Mouse (Mus musculus) hindlimb bud, embryonic 11.5 days (tissue): ENCODE results near the gene Krtap2-4.
"Not testable (repeated sequence)": the region's sequence is repeated elsewhere in the genome, so short reads cannot be mapped to it uniquely, and the experiment has no call there.

Experiments
- DNase-seq: peaks from one replicate; pipeline ENCODE4 v3.0.0-alpha.2; 2012; ENCODE audit warnings: low read depth, low spot score; ENCODE audit errors: extremely low spot score

The Krtap2-4 gene

DNA sequence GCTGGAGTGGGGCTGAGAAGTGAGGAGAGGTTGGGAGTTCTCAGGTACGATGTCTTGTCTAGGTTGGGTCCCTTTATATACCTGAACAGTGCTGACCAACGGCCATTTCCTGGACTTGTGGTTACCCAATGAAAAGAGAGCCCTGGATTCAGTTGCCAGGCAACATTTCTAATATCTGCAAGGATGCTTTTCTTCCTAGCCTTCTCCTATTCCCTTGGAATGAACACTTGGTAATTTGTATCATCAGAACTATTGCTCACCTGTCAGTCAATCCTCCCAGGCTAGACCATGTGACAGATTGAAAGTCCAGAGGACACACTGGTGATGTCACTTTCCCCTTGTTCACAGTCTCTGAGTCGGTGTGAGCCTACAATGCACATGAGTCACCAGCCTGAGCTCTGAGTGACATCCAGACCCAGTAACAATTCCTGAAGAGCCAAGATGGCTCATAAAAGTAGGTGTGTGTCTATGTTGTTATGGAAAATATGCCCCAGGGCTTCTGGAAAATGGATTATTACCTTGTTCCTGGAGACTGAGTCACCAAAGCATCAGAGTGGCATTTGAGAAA lies at the start of gene Krtap2-4:
Krtap2-4 (minus strand) TSS at position 51 of the 568 bp plus-strand sequence.
- DNase-seq = no peak

- DNase-seq = no peak
Observed at GRCm38 (mm10) chr11:99662802-99663201, 48.2 kb upstream of the Krtap2-4 start.

- no peak for DNase-seq
Observed at GRCm38 (mm10) chr11:99659256-99659655, 44.6 kb upstream of the Krtap2-4 start.

GRCm38 (mm10) chr11:99658467-99659010 lies 43.9 kb upstream of the Krtap2-4 start, which contains the start of gene Gm11563:
TSS of gene Gm11563 (minus strand) at chr11:99658960.
- DNase-seq = not testable (repeated sequence)

DNA sequence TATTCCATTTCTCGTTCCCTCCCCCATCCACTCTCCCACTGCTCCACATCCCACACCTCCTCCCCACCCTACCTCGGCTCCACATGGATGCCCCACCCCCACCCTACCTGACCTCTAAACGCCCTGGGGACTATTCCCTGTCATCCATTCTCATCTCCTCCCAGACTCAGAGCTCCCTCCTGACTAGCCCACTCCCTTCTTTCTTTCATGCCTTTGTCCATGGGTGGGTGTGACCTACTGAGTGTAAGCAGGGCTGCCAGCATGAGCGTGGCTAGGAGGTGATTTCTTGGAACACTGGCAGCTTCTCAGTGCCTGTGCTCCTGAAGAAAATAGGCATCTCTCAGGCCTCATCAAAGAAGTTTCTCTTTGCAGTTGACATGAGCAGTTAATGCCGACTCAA lies 42.4 kb upstream of the Krtap2-4 start:
- DNase-seq = no peak

- DNase-seq = no peak
Observed at GRCm38 (mm10) chr11:99650136-99650535, 35.5 kb upstream of the Krtap2-4 start, which contains the start of gene Gm11555. TSS of gene Gm11555 (minus strand) at chr11:99650236.

DNA sequence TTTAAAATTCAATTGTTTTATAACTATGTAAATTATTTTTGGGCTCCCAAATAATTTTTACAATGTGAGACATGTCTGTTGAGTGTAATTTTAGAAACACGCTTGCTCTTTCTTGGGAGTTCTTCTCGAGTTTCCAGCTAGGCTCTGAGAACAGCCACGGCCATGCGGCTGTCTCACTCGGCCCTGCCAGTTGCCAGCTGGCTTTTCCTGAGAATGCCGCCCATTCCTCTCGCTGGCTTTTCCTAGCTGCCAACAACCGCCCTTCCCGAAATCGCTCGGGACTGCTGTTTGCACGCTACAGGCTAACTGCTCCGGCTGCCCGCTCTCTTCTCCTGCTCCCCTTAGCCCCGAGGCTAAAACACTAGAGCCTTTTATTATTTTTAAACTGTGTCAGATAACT lies 31.8 kb upstream of the Krtap2-4 start:
- no peak for DNase-seq

- no peak for DNase-seq
Observed at GRCm38 (mm10) chr11:99644351-99644750, 29.7 kb upstream of the Krtap2-4 start.

DNA sequence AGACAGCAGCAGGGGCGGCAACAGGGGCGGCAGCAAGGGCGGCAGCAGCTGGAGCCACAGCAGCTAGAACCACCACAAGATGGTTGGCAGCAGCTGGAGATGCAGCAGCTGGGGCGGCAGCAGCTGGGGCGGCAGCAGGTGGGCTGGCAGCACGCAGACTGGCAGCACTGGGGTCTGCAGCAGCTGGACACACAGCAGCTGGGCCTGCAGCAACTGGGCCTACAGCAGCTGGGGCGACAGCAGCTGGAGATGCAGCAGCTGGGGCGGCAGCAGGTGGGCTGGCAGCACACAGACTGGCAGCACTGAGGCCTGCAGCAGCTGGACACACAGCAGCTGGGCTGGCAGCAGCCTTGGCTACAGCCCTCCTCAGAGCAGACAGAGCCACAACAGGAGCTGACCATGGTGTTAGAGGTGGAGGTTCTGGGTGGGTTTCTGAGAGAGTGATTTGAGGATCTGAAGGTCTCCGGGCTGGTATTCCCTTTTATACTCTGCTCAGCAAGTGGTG lies 29.0 kb upstream of the Krtap2-4 start, which contains the start of gene Krtap4-7:
Krtap4-7 (minus strand) TSS at position 455 of the 505 bp plus-strand sequence.
- DNase-seq = not testable (repeated sequence)

GRCm38 (mm10) chr11:99640926-99641325 lies 26.3 kb upstream of the Krtap2-4 start:
- DNase-seq = no peak

DNA sequence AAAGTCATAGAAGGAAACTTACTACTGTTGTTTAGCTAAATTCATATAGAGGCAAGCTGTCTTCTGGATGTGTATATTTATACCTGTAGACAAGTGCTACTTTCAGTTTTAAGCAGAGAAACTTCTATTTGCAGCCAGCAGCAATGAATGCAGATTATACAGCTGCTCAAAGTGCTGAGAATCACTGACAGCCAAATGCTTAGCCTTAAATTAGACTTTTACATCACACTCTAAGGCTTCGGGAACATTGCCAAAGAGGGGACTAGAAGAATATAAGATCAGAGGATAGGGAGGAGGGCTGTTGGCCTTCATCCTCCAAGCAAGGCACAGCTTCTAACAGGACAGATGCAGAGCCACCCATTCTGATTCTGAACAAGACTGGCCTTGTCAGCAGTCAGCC lies 22.4 kb upstream of the Krtap2-4 start:
- DNase-seq = no peak

GRCm38 (mm10) chr11:99634653-99635134 lies 20.0 kb upstream of the Krtap2-4 start, which contains the start of gene Krtap4-2:
TSS of gene Krtap4-2 (minus strand) at chr11:99635084.
- no peak for DNase-seq

DNA sequence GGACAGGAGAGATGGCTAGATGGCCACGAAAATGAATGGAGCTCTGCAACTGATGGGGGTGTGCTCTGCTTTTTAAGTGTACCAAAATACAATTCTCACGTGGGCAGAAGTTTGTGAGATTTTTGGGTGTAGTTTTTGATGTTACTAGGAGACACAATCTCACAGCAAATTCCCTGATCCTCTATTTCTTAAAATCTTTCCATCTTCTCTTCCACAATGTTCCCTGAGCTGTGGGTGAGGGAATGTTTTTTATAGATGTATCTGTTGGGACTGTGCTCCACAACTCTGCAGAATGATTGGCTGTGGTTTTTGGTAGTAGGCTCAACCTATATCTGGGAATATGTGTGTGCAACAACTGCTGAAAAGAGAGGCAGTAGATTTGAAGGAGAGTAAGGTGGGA lies 18.6 kb upstream of the Krtap2-4 start:
- DNase-seq = no peak

GRCm38 (mm10) chr11:99630890-99631289 lies 16.2 kb upstream of the Krtap2-4 start:
- no peak for DNase-seq

GRCm38 (mm10) chr11:99628138-99628537 lies 13.5 kb upstream of the Krtap2-4 start, which contains the start of gene Krtap4-1:
TSS of gene Krtap4-1 (minus strand) at chr11:99628238.
- no peak for DNase-seq

DNA sequence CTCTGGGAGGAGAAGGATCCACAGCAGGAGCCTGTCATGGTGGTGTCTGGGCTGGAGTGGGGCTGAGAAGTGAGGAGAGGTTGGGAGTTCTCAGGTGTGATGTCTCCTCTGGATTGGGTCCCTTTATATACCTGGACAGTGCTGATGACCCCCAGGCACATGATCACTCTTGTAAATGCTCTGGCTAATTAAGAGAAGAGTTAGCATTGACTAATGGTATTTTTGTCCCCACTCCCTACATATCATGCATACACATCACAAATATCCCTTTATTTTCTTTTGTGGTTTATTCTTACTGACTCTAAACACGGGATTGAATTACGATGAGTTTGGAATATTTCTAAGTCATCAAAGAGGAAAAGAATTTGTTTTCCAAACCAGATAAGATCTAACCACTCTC lies 5.7 kb upstream of the Krtap2-4 start, which contains the start of gene Gm11562:
Gm11562 (minus strand) TSS at position 101 of the 400 bp plus-strand sequence.
- no peak for DNase-seq

DNA sequence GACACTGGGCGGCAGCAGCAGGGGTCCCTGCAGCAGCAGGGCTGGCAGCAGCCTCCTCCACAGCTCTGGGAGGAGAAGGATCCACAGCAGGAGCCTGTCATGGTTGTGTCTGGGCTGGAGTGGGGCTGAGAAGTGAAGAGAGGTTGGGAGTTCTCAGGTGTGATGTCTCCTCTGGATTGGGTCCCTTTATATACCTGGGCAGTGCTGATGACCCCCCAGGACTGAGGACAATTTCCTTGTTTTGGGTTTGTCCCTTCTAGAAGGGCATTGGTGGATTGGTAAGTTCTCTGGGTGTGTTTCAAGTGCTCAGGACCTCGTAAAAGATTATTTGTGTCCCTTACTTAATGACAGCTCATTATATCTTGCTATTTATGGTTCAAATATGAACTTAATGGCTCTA lies 4.6 kb downstream of the Krtap2-4 start, which contains the start of gene Gm11937:
Gm11937 (minus strand) TSS at position 101 of the 400 bp plus-strand sequence.
- not testable (repeated sequence) for DNase-seq

GRCm38 (mm10) chr11:99609126-99609525 lies 5.5 kb downstream of the Krtap2-4 start:
- no peak for DNase-seq

DNA sequence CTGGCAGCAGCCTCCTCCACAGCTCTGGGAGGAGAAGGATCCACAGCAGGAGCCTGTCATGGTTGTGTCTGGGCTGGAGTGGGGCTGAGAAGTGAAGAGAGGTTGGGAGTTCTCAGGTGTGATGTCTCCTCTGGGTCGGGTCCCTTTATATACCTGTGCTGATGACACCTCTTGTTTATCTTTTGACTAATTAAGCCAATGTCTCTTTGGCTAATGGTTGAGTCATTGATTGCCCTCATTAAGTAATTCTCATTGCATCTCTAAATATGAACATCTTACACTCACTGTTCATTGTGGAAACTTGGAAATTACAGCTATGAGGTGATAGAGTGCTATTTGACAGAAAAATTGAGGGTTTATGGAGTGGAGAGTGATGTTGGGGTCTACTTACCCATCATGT lies 11.4 kb downstream of the Krtap2-4 start, which contains the start of gene Gm11938:
Gm11938 (minus strand) TSS at position 101 of the 400 bp plus-strand sequence.
- DNase-seq = not testable (repeated sequence)

DNA sequence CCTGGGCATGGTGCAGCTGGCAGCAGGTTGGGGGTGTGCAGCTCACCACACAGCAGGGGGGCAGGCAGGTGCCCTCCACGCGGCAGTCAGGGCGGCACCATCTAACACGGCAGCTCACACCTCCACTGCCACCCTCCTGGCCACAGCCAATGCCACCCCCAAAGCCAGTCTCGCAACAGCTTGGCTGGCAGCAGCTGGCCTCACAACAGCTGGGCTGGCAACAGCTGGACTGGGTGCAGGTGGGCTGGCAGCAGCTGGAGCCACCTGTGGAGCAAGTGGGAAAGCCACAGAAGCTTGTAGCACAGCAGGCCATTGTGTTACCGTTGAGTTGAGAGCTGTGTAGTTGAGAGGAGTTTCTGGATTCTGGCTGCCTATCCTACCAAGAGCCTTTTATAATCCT lies 16.9 kb downstream of the Krtap2-4 start, which contains the start of gene Krtap9-3:
Krtap9-3 (minus strand) TSS at position 364 of the 400 bp plus-strand sequence.
- DNase-seq = not testable (repeated sequence)

GRCm38 (mm10) chr11:99590981-99591380 lies 23.7 kb downstream of the Krtap2-4 start, which contains the start of gene Krtap1-3:
TSS of gene Krtap1-3 (minus strand) at chr11:99591339.
- no peak for DNase-seq

GRCm38 (mm10) chr11:99585096-99585495 lies 29.6 kb downstream of the Krtap2-4 start:
- no peak for DNase-seq
